Mouse (Mus musculus): ENCODE measurements at regions not wholly inside any gene's neighbourhood (a gene's known extent, or its start where the extent isn't known, plus 50 kb on each side); places are given as distances from the start of the nearest gene placed in this dataset.

- 84% methylated on average over 2 of the region's 2 CpGs for WGBS
- DNase-seq (ENCODE audit: low read depth in 1 of 2, low spot score in 2 of 2): no peak
- H3K36me3 ChIP-seq (ENCODE audit: control insufficient read depth, insufficient read depth, low read length): no peaks in the 10 kb centered on the region
- H3K4me3 ChIP-seq (ENCODE audit: extremely low read depth, insufficient read depth, insufficient read length): no peak overlapping the region
- H3K27me3 ChIP-seq (ENCODE audit: control insufficient read depth, insufficient read depth, low read length): no peaks in the 10 kb centered on the region
- TF ChIP-seq POLR2A (IDR thresholded peaks at IDR 0.05; ENCODE audit: low read depth, low read length): no peak
- TF ChIP-seq CTCF (IDR thresholded peaks at IDR 0.05; ENCODE audit: extremely low read depth, insufficient read depth, insufficient read length, insufficient replicate concordance): no peak
- no peaks in the 10 kb centered on the region for H3K4me1 ChIP-seq (ENCODE audit: control insufficient read depth, insufficient read depth, insufficient read length)
- H3K27ac ChIP-seq (ENCODE audit: insufficient read depth, low read length): no peak overlapping the region
Measured at GRCm38 (mm10) chr12:29337336-29337735, 190.8 kb upstream of the Myt1l start.

- H3K4me1 ChIP-seq (ENCODE audit: control insufficient read depth, insufficient read depth, insufficient read length): no peaks in the 10 kb centered on the region
- H3K27ac ChIP-seq (ENCODE audit: insufficient read depth, low read length): no peak overlapping the region
- DNase-seq (ENCODE audit: low read depth in 1 of 2, low spot score in 2 of 2): no peak
- TF ChIP-seq POLR2A (IDR thresholded peaks at IDR 0.05; ENCODE audit: low read depth, low read length) (no peak), CTCF (IDR thresholded peaks at IDR 0.05; ENCODE audit: extremely low read depth, insufficient read depth, insufficient read length, insufficient replicate concordance) (no peak)
- H3K36me3 ChIP-seq (ENCODE audit: control insufficient read depth, insufficient read depth, low read length): no peaks in the 10 kb centered on the region
- 70% methylated on average over 7 of the region's 7 CpGs for WGBS
- no peaks in the 10 kb centered on the region for H3K27me3 ChIP-seq (ENCODE audit: control insufficient read depth, insufficient read depth, low read length)
- H3K4me3 ChIP-seq (ENCODE audit: extremely low read depth, insufficient read depth, insufficient read length): no peak overlapping the region
Measured at GRCm38 (mm10) chr12:29341388-29341995, 186.7 kb upstream of the Myt1l start.

DNA sequence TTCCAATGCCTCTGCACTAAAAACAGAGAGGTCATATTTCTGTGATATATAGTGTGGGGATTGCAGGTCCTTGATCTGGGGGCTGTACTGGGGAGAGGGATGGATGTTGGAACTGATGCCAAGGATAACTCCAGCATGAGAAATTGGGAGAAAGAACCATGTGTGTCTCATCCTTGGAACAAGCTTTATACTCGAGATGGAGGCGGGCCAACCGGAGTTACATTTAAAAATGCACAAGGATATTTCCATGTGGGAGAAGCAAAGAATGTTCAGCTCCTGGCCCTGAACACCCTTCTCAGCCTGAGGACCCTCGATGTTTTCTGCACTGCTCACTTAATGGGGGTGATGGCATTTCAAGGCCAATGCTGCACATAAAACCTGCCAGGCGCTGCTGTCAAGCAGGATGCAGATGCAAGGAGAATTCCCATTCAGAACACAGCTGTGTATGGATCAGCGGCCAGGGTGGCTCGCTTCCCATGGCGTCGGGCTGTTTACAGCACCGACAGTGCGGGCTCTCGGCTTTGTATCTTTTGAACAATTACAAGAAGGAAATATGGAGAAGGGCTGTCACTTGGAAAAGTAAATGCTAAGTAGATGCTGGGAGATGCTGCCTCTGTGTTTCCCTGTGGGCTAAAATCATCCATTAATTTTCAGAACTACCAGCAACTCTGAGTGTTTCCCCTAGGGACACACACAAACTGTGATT, 184.9 kb upstream of the Myt1l start:
- no peak for DNase-seq (ENCODE audit: low read depth in 1 of 2, low spot score in 2 of 2)
- WGBS: 82% methylated on average over 12 of the region's 12 CpGs
- H3K36me3 ChIP-seq (ENCODE audit: control insufficient read depth, insufficient read depth, low read length): no peaks in the 10 kb centered on the region
- TF ChIP-seq POLR2A (IDR thresholded peaks at IDR 0.05; ENCODE audit: low read depth, low read length) (no peak), CTCF (IDR thresholded peaks at IDR 0.05; ENCODE audit: extremely low read depth, insufficient read depth, insufficient read length, insufficient replicate concordance) (no peak)
- no peak overlapping the region for H3K4me3 ChIP-seq (ENCODE audit: extremely low read depth, insufficient read depth, insufficient read length)
- no peak overlapping the region for H3K27ac ChIP-seq (ENCODE audit: insufficient read depth, low read length)
- no peaks in the 10 kb centered on the region for H3K4me1 ChIP-seq (ENCODE audit: control insufficient read depth, insufficient read depth, insufficient read length)
- no peaks in the 10 kb centered on the region for H3K27me3 ChIP-seq (ENCODE audit: control insufficient read depth, insufficient read depth, low read length)

DNA sequence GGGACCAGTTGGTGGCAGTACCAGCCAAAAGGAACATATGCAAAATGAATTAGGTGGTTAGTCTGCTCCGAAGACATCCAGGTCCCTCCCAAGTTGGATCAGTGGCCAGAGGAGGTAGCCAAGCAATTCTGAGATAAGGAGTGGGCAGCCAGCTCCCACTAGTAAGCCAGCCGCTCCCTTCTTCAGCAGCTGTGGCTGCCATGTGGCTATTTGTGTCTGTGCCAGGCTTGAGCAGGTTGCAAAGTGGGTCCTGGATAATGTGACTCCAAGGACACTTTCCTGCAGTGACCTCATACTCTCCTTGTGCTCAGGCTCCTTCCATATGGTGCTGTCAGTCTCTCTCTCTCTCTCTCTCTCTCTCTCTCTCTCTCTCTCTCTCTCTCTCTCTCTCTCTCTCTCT, 179.5 kb upstream of the Myt1l start:
- Histone ChIP-seq H3K36me3 (ENCODE audit: control insufficient read depth, insufficient read depth, low read length) (no peaks in the 10 kb centered on the region), H3K4me3 (ENCODE audit: extremely low read depth, insufficient read depth, insufficient read length) (no peak overlapping the region), H3K27ac (ENCODE audit: insufficient read depth, low read length) (no peak overlapping the region), H3K27me3 (ENCODE audit: control insufficient read depth, insufficient read depth, low read length) (no peaks in the 10 kb centered on the region), H3K4me1 (ENCODE audit: control insufficient read depth, insufficient read depth, insufficient read length) (no peaks in the 10 kb centered on the region)
- WGBS: 86% methylated on average over 2 of the region's 2 CpGs
- no peak for DNase-seq (ENCODE audit: low read depth in 1 of 2, low spot score in 2 of 2)
- TF ChIP-seq CTCF (IDR thresholded peaks at IDR 0.05; ENCODE audit: extremely low read depth, insufficient read depth, insufficient read length, insufficient replicate concordance): no peak
- TF ChIP-seq POLR2A (IDR thresholded peaks at IDR 0.05; ENCODE audit: low read depth, low read length): no peak

GRCm38 (mm10) chr12:29349146-29349850, 178.9 kb upstream of the Myt1l start:
- WGBS: 56% methylated on average over 9 of the region's 9 CpGs
- Histone ChIP-seq H3K4me3 (ENCODE audit: extremely low read depth, insufficient read depth, insufficient read length) (no peak overlapping the region), H3K27me3 (ENCODE audit: control insufficient read depth, insufficient read depth, low read length) (no peaks in the 10 kb centered on the region), H3K27ac (ENCODE audit: insufficient read depth, low read length) (no peak overlapping the region), H3K36me3 (ENCODE audit: control insufficient read depth, insufficient read depth, low read length) (no peaks in the 10 kb centered on the region), H3K4me1 (ENCODE audit: control insufficient read depth, insufficient read depth, insufficient read length) (no peaks in the 10 kb centered on the region)
- no peak for DNase-seq (ENCODE audit: low read depth in 1 of 2, low spot score in 2 of 2)
- no peak for TF ChIP-seq POLR2A (IDR thresholded peaks at IDR 0.05; ENCODE audit: low read depth, low read length)
- no peak for TF ChIP-seq CTCF (IDR thresholded peaks at IDR 0.05; ENCODE audit: extremely low read depth, insufficient read depth, insufficient read length, insufficient replicate concordance)

GRCm38 (mm10) chr12:29353777-29354496, 174.2 kb upstream of the Myt1l start:
- no peak overlapping the region for H3K4me3 ChIP-seq (ENCODE audit: extremely low read depth, insufficient read depth, insufficient read length)
- DNase-seq (ENCODE audit: low read depth in 1 of 2, low spot score in 2 of 2): no peak
- H3K4me1 ChIP-seq (ENCODE audit: control insufficient read depth, insufficient read depth, insufficient read length): no peaks in the 10 kb centered on the region
- no peaks in the 10 kb centered on the region for H3K36me3 ChIP-seq (ENCODE audit: control insufficient read depth, insufficient read depth, low read length)
- TF ChIP-seq POLR2A (IDR thresholded peaks at IDR 0.05; ENCODE audit: low read depth, low read length) (no peak), CTCF (IDR thresholded peaks at IDR 0.05; ENCODE audit: extremely low read depth, insufficient read depth, insufficient read length, insufficient replicate concordance) (no peak)
- no peak overlapping the region for H3K27ac ChIP-seq (ENCODE audit: insufficient read depth, low read length)
- 70% methylated on average over 9 of the region's 11 CpGs for WGBS
- H3K27me3 ChIP-seq (ENCODE audit: control insufficient read depth, insufficient read depth, low read length): no peaks in the 10 kb centered on the region

Data from spleen, adult 2 months (tissue).